Mouse (Mus musculus): ENCODE results near the gene Cntn4. TPM values are rescaled to one million over a fixed set of nuclear protein-coding genes. Genes with fewer than 3 reads are reported as not detected.

Cntn4 gene
- polyA plus RNA-seq, 1 experiment from 2014 or later, result 1.5 TPM

DNA sequence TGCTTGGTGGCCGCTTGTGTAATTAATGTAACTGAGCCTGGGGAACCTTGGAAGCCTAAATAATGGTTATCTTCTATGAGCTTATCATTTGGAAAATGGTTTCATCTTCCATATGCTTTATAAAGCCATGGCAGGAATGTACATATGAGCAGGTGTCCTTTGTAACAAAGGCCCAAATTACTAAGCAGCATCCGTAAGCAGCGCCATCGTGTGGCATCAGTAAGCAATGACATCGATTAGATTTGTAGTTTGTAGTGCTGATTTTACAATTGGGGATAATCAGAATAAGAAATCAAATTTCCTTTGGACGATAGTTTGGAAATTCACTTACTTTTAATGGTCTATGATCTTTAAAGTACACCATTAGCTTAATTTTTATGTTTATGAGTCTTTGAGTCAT lies 64.6 kb downstream of the Cntn4 start:
- Histone ChIP-seq H3K27ac (ENCODE audit: low read length) (no peak overlapping the region), H3K27me3 (ENCODE audit: control insufficient read depth, insufficient read depth, low read depth, low read length) (no peaks in the 10 kb centered on the region), H3K36me3 (ENCODE audit: control insufficient read depth, insufficient read depth, low read length) (no peaks in the 10 kb centered on the region), H3K9me3 (ENCODE audit: control insufficient read depth, low read length) (no peaks in the 10 kb centered on the region), H3K9ac (ENCODE audit: low read length) (no peak overlapping the region), H3K4me2 (ENCODE audit: low read depth, low read length) (no peak overlapping the region), H3K4me1 (replicated peaks; ENCODE audit: control insufficient read depth, insufficient read depth, low read length) (no peaks in the 10 kb centered on the region), H3K4me3 (ENCODE audit: low read length) (no peak overlapping the region)
- ATAC-seq (ENCODE audit: low read depth), result no peak
- 30% methylated on average over 6 of the region's 6 CpGs for WGBS

DNA sequence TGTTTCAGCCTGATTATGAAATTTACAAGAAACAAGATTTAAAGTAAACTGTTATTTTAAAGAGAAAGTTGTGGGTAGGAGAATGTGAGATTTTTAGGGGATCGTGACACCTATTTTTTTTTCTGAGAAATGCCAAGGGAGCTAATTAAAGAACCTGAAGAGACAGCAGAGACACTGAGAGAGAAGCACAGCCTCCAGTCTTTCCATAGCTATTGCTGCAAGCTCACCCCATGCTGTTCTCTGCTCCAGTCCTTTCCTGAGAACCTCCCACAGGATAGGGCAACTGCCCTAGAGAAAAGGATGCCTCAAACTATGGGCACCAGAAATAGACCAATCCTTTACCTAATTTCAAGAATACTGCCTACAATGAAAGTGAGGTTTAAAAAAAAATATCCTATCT lies 103.2 kb downstream of the Cntn4 start:
- Histone ChIP-seq H3K4me3 (ENCODE audit: low read length) (no peak overlapping the region), H3K9me3 (ENCODE audit: control insufficient read depth, low read length) (no peaks in the 10 kb centered on the region), H3K9ac (ENCODE audit: low read length) (no peak overlapping the region), H3K27ac (ENCODE audit: low read length) (no peak overlapping the region), H3K27me3 (ENCODE audit: control insufficient read depth, insufficient read depth, low read depth, low read length) (no peaks in the 10 kb centered on the region), H3K4me2 (ENCODE audit: low read depth, low read length) (no peak overlapping the region), H3K4me1 (replicated peaks; ENCODE audit: control insufficient read depth, insufficient read depth, low read length) (no peaks in the 10 kb centered on the region), H3K36me3 (ENCODE audit: control insufficient read depth, insufficient read depth, low read length) (no peaks in the 10 kb centered on the region)
- no peak for ATAC-seq (ENCODE audit: low read depth)
- 78% methylated on average over 1 of the region's 1 CpGs for WGBS

DNA sequence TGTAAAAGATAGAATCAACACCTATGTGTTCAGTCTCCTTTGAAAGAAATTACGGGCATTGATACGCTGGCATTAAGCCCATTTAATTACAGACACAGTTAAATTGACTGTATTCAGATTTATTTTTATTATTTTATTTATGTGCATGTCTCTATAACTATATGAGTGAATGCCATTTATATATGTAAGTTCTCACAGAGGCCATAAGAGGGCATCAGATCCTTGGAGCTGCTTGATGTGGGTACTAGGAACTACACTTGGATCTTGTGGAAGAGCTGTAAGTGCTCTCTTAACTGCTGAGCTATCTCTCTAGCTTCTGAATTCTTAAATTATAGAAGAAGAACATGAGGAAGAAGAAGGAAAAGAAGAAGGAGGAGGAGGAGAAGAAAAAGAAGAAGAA lies 111.0 kb downstream of the Cntn4 start:
- 89% methylated on average over 2 of the region's 2 CpGs for WGBS
- H3K4me2 ChIP-seq (ENCODE audit: low read depth, low read length), result no peak overlapping the region
- no peaks in the 10 kb centered on the region for H3K36me3 ChIP-seq (ENCODE audit: control insufficient read depth, insufficient read depth, low read length)
- no peaks in the 10 kb centered on the region for H3K4me1 ChIP-seq (replicated peaks; ENCODE audit: control insufficient read depth, insufficient read depth, low read length)
- no peak overlapping the region for H3K9ac ChIP-seq (ENCODE audit: low read length)
- H3K9me3 ChIP-seq (ENCODE audit: control insufficient read depth, low read length), result no peaks in the 10 kb centered on the region
- no peaks in the 10 kb centered on the region for H3K27me3 ChIP-seq (ENCODE audit: control insufficient read depth, insufficient read depth, low read depth, low read length)
- ATAC-seq (ENCODE audit: low read depth), result no peak
- H3K4me3 ChIP-seq (ENCODE audit: low read length), result no peak overlapping the region
- H3K27ac ChIP-seq (ENCODE audit: low read length), result no peak overlapping the region

DNA sequence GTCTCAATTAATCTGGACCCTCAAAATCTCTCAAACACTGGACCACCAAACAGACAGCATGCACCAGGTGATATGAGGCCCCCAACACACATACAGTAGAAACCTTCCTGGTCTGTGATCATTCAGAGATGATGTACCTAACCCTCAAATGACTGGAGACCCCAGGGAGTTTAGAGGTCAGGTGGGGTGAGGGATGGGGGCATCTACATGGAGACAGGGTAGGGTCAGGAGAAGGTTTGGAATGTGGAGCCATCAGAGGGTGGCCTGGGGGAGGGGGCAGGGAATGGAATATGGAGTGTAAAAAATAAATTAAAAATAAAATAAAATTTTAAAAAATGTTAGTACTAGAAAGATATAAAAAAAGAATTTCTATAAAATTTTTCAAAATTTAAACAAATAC lies 157.6 kb downstream of the Cntn4 start:
- Histone ChIP-seq H3K4me1 (replicated peaks; ENCODE audit: control insufficient read depth, insufficient read depth, low read length) (no peaks in the 10 kb centered on the region), H3K4me2 (ENCODE audit: low read depth, low read length) (no peak overlapping the region), H3K9ac (ENCODE audit: low read length) (no peak overlapping the region), H3K27me3 (ENCODE audit: control insufficient read depth, insufficient read depth, low read depth, low read length) (no peaks in the 10 kb centered on the region), H3K4me3 (ENCODE audit: low read length) (no peak overlapping the region), H3K27ac (ENCODE audit: low read length) (no peak overlapping the region), H3K36me3 (ENCODE audit: control insufficient read depth, insufficient read depth, low read length) (no peaks in the 10 kb centered on the region), H3K9me3 (ENCODE audit: control insufficient read depth, low read length) (no peaks in the 10 kb centered on the region)
- ATAC-seq (ENCODE audit: low read depth), result no peak

DNA sequence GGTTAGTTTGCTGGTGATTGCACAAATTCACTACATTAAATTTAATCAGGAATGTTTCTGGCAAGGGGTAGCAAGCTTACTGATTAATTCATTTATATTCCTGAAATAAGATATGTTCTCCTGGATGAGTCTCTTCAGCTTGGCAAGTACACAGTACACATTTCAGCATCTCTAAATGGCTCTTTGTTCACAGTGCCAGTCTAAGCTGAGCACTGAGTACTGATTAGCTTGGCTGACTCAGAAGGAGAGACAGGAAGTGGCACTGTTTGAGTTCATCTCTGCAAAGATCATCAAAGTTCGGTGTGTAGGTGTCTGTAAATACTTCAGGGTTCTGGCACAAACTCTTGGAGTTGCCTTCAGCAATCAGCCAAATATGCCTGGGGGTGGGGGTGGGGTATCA lies 169.8 kb downstream of the Cntn4 start:
- no peak overlapping the region for H3K4me3 ChIP-seq (ENCODE audit: low read length)
- no peaks in the 10 kb centered on the region for H3K4me1 ChIP-seq (replicated peaks; ENCODE audit: control insufficient read depth, insufficient read depth, low read length)

DNA sequence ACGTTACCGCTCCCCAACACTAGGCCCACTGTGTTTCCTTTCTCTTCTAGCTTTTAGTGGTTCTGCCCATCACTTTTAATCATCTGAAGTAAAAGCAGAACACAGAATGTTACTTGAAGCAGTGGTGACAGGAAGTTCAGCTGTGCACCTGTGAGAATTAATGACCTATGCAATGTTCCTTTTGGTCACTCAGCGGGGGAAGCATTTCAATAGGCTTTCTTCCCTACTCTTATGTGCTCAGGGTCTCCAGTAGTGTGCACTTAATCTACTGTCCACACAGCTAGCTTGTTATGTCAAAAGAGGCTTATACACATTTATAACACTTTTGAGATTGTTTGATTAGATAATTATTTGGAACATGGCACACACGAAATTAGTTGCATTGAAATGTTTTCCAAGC lies 215.4 kb downstream of the Cntn4 start:
- Histone ChIP-seq H3K9me3 (ENCODE audit: control insufficient read depth, low read length) (no peaks in the 10 kb centered on the region), H3K4me3 (ENCODE audit: low read length) (no peak overlapping the region), H3K27ac (ENCODE audit: low read length) (no peak overlapping the region), H3K4me2 (ENCODE audit: low read depth, low read length) (no peak overlapping the region), H3K36me3 (ENCODE audit: control insufficient read depth, insufficient read depth, low read length) (no peaks in the 10 kb centered on the region), H3K9ac (ENCODE audit: low read length) (no peak overlapping the region), H3K27me3 (ENCODE audit: control insufficient read depth, insufficient read depth, low read depth, low read length) (no peaks in the 10 kb centered on the region), H3K4me1 (replicated peaks; ENCODE audit: control insufficient read depth, insufficient read depth, low read length) (no peaks in the 10 kb centered on the region)
- ATAC-seq (ENCODE audit: low read depth), result no peak
- 71% methylated on average over 4 of the region's 4 CpGs for WGBS

More for the DNA sequence above, 169.8 kb downstream of the Cntn4 start:
- WGBS, result 7% methylated on average over 1 of the region's 1 CpGs
- no peak overlapping the region for H3K4me2 ChIP-seq (ENCODE audit: low read depth, low read length)
- ATAC-seq (ENCODE audit: low read depth), result no peak
- H3K27me3 ChIP-seq (ENCODE audit: control insufficient read depth, insufficient read depth, low read depth, low read length), result no peaks in the 10 kb centered on the region
- no peak overlapping the region for H3K27ac ChIP-seq (ENCODE audit: low read length)
- H3K36me3 ChIP-seq (ENCODE audit: control insufficient read depth, insufficient read depth, low read length), result no peaks in the 10 kb centered on the region
- H3K9ac ChIP-seq (ENCODE audit: low read length), result no peak overlapping the region
- no peaks in the 10 kb centered on the region for H3K9me3 ChIP-seq (ENCODE audit: control insufficient read depth, low read length)

DNA sequence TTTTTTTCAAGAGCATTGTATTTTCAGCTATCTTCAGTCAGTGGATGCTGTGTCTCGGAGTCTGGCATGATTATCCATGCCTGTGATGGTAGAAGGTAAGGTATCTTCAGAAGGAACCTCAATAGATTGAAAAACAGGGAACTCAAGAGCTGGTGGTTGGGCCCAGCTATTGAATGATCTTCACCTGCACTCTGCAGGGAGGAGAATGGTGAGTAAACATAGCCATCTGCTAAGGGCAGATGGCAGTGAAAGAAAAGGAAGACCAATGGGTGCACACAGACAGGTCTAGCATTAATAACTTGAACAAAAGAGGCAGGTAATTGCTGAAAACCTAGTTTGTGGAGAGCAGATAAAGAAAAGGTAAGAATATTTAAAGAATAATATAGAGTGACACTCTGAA lies 261.0 kb downstream of the Cntn4 start:
- H3K27me3 ChIP-seq (ENCODE audit: control insufficient read depth, insufficient read depth, low read depth, low read length), result no peaks in the 10 kb centered on the region
- H3K4me3 ChIP-seq (ENCODE audit: low read length), result no peak overlapping the region
- H3K27ac ChIP-seq (ENCODE audit: low read length), result no peak overlapping the region
- no peaks in the 10 kb centered on the region for H3K9me3 ChIP-seq (ENCODE audit: control insufficient read depth, low read length)
- H3K4me1 ChIP-seq (replicated peaks; ENCODE audit: control insufficient read depth, insufficient read depth, low read length), result no peaks in the 10 kb centered on the region
- no peak overlapping the region for H3K9ac ChIP-seq (ENCODE audit: low read length)
- no peaks in the 10 kb centered on the region for H3K36me3 ChIP-seq (ENCODE audit: control insufficient read depth, insufficient read depth, low read length)
- no peak overlapping the region for H3K4me2 ChIP-seq (ENCODE audit: low read depth, low read length)
- WGBS, result 81% methylated on average over 1 of the region's 1 CpGs
- no peak for ATAC-seq (ENCODE audit: low read depth)

DNA sequence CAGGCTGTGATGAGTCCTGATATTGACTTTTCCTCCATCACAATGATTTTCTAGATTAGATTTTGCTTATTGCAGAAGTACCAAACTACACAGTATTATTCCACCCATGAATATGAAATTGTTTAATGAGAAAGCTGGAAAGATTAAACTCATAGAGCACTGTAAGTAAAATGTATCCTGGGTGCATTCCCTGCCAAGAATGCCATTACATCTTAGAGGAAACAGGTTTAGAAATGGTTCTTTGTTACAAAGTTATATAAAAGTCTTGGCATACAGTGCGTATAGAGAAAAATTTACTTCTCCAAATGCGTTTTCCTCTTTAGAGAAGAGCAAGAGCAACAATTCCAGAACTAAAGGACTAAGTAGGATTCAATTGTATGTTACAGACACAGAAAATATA lies 261.8 kb downstream of the Cntn4 start:
- ATAC-seq (ENCODE audit: low read depth), result no peak
- Histone ChIP-seq H3K9me3 (ENCODE audit: control insufficient read depth, low read length) (no peaks in the 10 kb centered on the region), H3K27me3 (ENCODE audit: control insufficient read depth, insufficient read depth, low read depth, low read length) (no peaks in the 10 kb centered on the region), H3K36me3 (ENCODE audit: control insufficient read depth, insufficient read depth, low read length) (no peaks in the 10 kb centered on the region), H3K9ac (ENCODE audit: low read length) (no peak overlapping the region), H3K4me2 (ENCODE audit: low read depth, low read length) (no peak overlapping the region), H3K4me1 (replicated peaks; ENCODE audit: control insufficient read depth, insufficient read depth, low read length) (no peaks in the 10 kb centered on the region), H3K27ac (ENCODE audit: low read length) (no peak overlapping the region), H3K4me3 (ENCODE audit: low read length) (no peak overlapping the region)
- WGBS, result 67% methylated on average over 2 of the region's 2 CpGs

DNA sequence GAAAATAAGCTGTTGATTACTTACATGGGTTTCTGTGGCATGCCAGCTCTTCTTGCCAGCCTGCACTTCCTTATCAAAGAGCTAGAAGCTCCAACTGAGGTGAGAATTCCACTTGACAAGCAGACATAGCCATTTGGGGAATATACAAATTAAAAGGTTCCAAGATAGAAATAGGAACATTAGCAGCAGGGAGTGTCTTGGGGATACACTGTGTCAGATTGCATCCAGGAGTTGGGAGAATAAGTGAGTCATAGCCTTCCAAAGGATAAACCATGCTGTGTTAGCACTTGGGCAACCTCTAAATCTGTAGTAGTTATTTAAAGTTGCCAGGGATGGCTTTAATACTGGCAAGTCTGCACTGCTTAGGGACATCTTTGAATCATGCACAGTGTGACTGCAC lies 263.1 kb downstream of the Cntn4 start:
- Histone ChIP-seq H3K27ac (ENCODE audit: low read length) (no peak overlapping the region), H3K4me3 (ENCODE audit: low read length) (no peak overlapping the region), H3K4me2 (ENCODE audit: low read depth, low read length) (no peak overlapping the region), H3K36me3 (ENCODE audit: control insufficient read depth, insufficient read depth, low read length) (no peaks in the 10 kb centered on the region), H3K4me1 (replicated peaks; ENCODE audit: control insufficient read depth, insufficient read depth, low read length) (no peaks in the 10 kb centered on the region), H3K27me3 (ENCODE audit: control insufficient read depth, insufficient read depth, low read depth, low read length) (no peaks in the 10 kb centered on the region), H3K9me3 (ENCODE audit: control insufficient read depth, low read length) (no peaks in the 10 kb centered on the region), H3K9ac (ENCODE audit: low read length) (no peak overlapping the region)
- ATAC-seq (ENCODE audit: low read depth), result no peak

DNA sequence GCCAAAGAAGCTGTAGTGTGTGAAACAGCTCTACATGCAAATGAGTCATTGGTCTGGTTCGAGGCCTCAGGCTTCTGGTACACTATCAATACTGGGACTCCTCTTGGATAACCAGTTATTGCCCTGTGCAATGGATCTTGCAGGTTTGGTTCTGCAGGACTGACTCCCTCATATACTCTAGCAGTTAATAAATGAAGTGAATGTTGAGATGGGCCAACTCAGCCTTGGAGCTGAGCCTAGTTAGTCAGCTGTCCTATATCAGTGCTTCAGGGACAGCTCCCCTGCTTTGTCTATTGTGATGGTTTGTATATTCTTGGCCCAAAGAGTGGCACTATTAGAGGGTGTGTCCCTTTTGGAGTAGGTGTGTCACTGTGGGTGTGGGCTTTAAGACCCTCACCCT lies 314.0 kb downstream of the Cntn4 start:
- peak; percentile 91 for ATAC-seq (ENCODE audit: low read depth)
- H3K27ac ChIP-seq (ENCODE audit: low read length), result no peak overlapping the region
- no peaks in the 10 kb centered on the region for H3K9me3 ChIP-seq (ENCODE audit: control insufficient read depth, low read length)
- H3K9ac ChIP-seq (ENCODE audit: low read length), result no peak overlapping the region
- 34% methylated on average over 1 of the region's 1 CpGs for WGBS
- no peaks in the 10 kb centered on the region for H3K36me3 ChIP-seq (ENCODE audit: control insufficient read depth, insufficient read depth, low read length)
- no peak overlapping the region for H3K4me2 ChIP-seq (ENCODE audit: low read depth, low read length)
- H3K4me1 ChIP-seq (replicated peaks; ENCODE audit: control insufficient read depth, insufficient read depth, low read length), result no peaks in the 10 kb centered on the region
- H3K27me3 ChIP-seq (ENCODE audit: control insufficient read depth, insufficient read depth, low read depth, low read length), result no peaks in the 10 kb centered on the region
- no peak overlapping the region for H3K4me3 ChIP-seq (ENCODE audit: low read length)
